In the genomic region with DNA sequence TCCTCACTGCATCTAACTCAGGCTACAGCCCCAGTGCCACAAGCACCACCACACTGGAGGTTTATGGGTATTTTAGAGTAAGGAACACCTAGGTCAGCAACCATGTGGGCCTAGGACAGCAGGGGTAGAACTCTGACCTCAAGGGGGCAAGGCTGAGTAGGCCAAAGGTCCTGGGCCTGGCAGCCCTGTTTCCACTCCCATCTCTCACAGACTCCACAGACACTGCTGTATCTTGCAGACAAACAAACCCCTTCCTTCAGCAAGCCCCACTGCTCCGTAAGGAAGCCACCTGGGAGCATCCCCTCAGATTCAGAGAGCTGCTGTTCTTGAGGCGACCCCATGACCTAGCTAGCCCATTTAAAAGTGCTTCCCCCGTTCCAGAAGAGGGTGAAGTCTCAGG, we compare ENCODE assay signal across 15 mouse cellular contexts.
"Had no signal": no experiment of that assay in that cellular context is flagged by ENCODE, and none has a peak within 500 bp of the region (broad histone marks: within the 10 kb centered on the region; RNA-seq: fewer than 3 reads in every experiment).

No protein-coding gene starts in this region.

- H3K9ac ChIP-seq: limb, embryonic 13.5 days; midbrain, embryonic 12.5 days; midbrain, embryonic 15.5 days; neural tube, embryonic 13.5 days had no signal

- H3K9me3 ChIP-seq: limb, embryonic 13.5 days; liver, embryonic 13.5 days; midbrain, embryonic 12.5 days; midbrain, embryonic 15.5 days; neural tube, embryonic 13.5 days had no signal

- H3K4me3 ChIP-seq: limb, embryonic 13.5 days; liver, embryonic 13.5 days; midbrain, embryonic 12.5 days; midbrain, embryonic 15.5 days; myocyte; neural tube, embryonic 13.5 days had no signal

- DNase-seq: kidney, adult 2 months; kidney, postnatal 14 days; kidney, postnatal 4 days; left cerebral cortex, postnatal 4 days; liver; lung, adult 2 months; lung, postnatal 14 days; lung, postnatal 4 days had no signal

- H3K4me2 ChIP-seq: limb, embryonic 13.5 days; midbrain, embryonic 12.5 days; midbrain, embryonic 15.5 days; neural tube, embryonic 13.5 days had no signal

- ATAC-seq: intestine, postnatal 0 days; midbrain, embryonic 15.5 days had no signal

- H3K27me3 ChIP-seq: limb, embryonic 13.5 days; liver, embryonic 13.5 days; midbrain, embryonic 15.5 days had no signal

- H3K36me3 ChIP-seq: limb, embryonic 13.5 days; liver, embryonic 13.5 days; midbrain, embryonic 12.5 days; midbrain, embryonic 15.5 days; neural tube, embryonic 13.5 days had no signal

- H3K4me1 ChIP-seq: limb, embryonic 13.5 days had no signal

- H3K27ac ChIP-seq: limb, embryonic 13.5 days; midbrain, embryonic 12.5 days; midbrain, embryonic 15.5 days had no signal
